Comparison of ENCODE assay signal across 8 mouse cellular contexts in the genomic region with DNA sequence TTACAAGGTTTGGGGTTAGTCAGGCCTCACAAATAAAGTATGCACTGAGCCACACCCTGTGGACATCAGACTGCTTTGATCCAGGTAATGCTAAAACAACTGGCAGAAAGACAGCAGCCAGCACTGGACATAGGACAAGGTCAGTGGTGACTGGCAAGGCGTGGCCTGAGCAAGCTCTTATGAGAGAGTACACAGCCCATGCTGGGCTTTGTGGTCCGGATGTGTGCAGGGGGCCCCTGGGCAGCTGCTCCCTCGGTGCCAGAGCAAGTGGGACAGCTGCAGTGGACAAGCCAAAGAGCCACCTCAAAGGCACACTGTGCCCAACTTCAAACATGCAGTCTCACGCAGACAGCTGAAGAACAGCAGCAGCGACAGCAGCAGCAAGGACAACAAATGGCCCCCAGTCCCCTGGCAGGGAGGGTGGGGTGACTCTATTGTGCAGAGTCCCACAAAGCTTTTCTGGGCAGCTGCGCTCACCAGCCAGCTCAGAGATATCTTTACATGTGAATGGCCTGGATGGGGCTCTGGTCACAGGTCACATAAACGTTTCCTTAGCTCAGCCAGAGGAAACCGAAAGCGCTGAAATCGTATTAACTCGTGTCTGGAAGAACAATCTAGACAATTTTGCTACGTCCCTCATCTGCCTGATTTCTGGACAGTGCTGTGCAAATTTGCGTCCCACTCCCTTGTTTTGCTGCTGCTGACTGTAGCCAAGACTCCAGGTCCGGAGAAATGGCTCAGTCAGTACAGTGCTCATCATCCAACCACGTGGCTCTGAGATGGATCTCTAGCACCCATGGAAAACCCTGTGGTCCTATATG.
DNase-seq lines count a peak whose midpoint lies in the region; ATAC-seq and TF ChIP-seq lines count a peak whose summit lies in the region.

No protein-coding gene starts in this region.

- H3K4me1 ChIP-seq in forebrain, embryonic 13.5 days = peaks cover 11% of the 10 kb centered on the region
- peaks cover 9% of the 10 kb centered on the region; the same call in 1 of the 2 replicates for H3K4me1 ChIP-seq in hindbrain, embryonic 14.5 days (replicated peaks; ENCODE audit: control insufficient read depth, insufficient read depth, low read length)
- H3K4me1 ChIP-seq in liver, embryonic 15.5 days (replicated peaks) = peaks cover 5% of the 10 kb centered on the region; the same call in 1 of the 2 replicates

- TF ChIP-seq CTCF in gastrocnemius, adult 2 months (IDR thresholded peaks at IDR 0.05) = no peak

- no peaks in the 10 kb centered on the region for H3K9me3 ChIP-seq in forebrain, embryonic 13.5 days (replicated peaks)
- no peaks in the 10 kb centered on the region for H3K9me3 ChIP-seq in hindbrain, embryonic 14.5 days (ENCODE audit: control insufficient read depth, low read length)
- no peaks in the 10 kb centered on the region for H3K9me3 ChIP-seq in liver, embryonic 15.5 days (replicated peaks)

- no peaks in the 10 kb centered on the region for H3K27me3 ChIP-seq in forebrain, embryonic 13.5 days
- no peaks in the 10 kb centered on the region for H3K27me3 ChIP-seq in hindbrain, embryonic 14.5 days (ENCODE audit: control insufficient read depth, insufficient read depth, low read length)
- no peaks in the 10 kb centered on the region for H3K27me3 ChIP-seq in liver, embryonic 15.5 days
- H3K27me3 ChIP-seq in myocyte (ENCODE audit: control insufficient read depth, insufficient read depth, insufficient read length) = no peaks in the 10 kb centered on the region

- DNase-seq in gastrocnemius, adult 2 months = peak; percentile 24
- no peak for DNase-seq in gastrocnemius, adult 8-10 months (ENCODE audit: low spot score in 2 of 2)
- DNase-seq in hindbrain, embryonic 14.5 days (ENCODE audit: low spot score) = no peak
- DNase-seq in layer of hippocampus, postnatal 36 days = no peak
- no peak for DNase-seq in frontal cortex, postnatal 14 days (ENCODE audit: low spot score in 2 of 2)

- peak; percentile 22 for TF ChIP-seq POLR2A in myocyte (IDR thresholded peaks at IDR 0.05; ENCODE audit: insufficient read length, low read depth)

- H3K79me2 ChIP-seq in myocyte (ENCODE audit: control insufficient read depth, insufficient read depth) = no peaks in the 10 kb centered on the region

- H3K4me2 ChIP-seq in forebrain, embryonic 13.5 days = peak overlapping the region; percentile 42
- peak overlapping the region; percentile 41 for H3K4me2 ChIP-seq in hindbrain, embryonic 14.5 days (replicated peaks)
- peak overlapping the region; percentile 36 for H3K4me2 ChIP-seq in liver, embryonic 15.5 days
- peak overlapping the region; percentile 98 for H3K4me2 ChIP-seq in myocyte (ENCODE audit: low read depth)

- ATAC-seq in forebrain, embryonic 13.5 days = peak; percentile 80
- peak; percentile 71 for ATAC-seq in hindbrain, embryonic 14.5 days (ENCODE audit: low FRiP score)
- ATAC-seq in liver, embryonic 15.5 days (ENCODE audit: insufficient read depth) = 0 out of 2 replicates have a peak, but pooled peaks have one; percentile 28

- peak overlapping the region; percentile 70 for H3K4me3 ChIP-seq in gastrocnemius, adult 2 months
- H3K4me3 ChIP-seq in forebrain, embryonic 13.5 days = no peak overlapping the region
- no peak overlapping the region for H3K4me3 ChIP-seq in hindbrain, embryonic 14.5 days (replicated peaks; ENCODE audit: low read length)
- no peak overlapping the region for H3K4me3 ChIP-seq in liver, embryonic 15.5 days (replicated peaks)
- no peak overlapping the region for H3K4me3 ChIP-seq in myocyte

- H3K27ac ChIP-seq in gastrocnemius, adult 2 months = peak overlapping the region; percentile 73
- no peak overlapping the region for H3K27ac ChIP-seq in forebrain, embryonic 13.5 days
- no peak overlapping the region for H3K27ac ChIP-seq in hindbrain, embryonic 14.5 days
- H3K27ac ChIP-seq in liver, embryonic 15.5 days (replicated peaks) = no peak overlapping the region

- intact Hi-C loops in gastrocnemius, adult 2 months (cut with DNase I) = no loop called here

- peak overlapping the region; percentile 33 for H3ac ChIP-seq in myocyte (ENCODE audit: control insufficient read depth, insufficient read length)

- H3K9ac ChIP-seq in forebrain, embryonic 13.5 days = peak overlapping the region; percentile 40; the same call in 1 of the 2 replicates
- peak overlapping the region; percentile 11; the same call in 1 of the 2 replicates for H3K9ac ChIP-seq in hindbrain, embryonic 14.5 days
- H3K9ac ChIP-seq in liver, embryonic 15.5 days = no peak overlapping the region

- WGBS in forebrain, embryonic 13.5 days = 19% methylated on average over 15 of the region's 15 CpGs
- 8% methylated on average over 15 of the region's 15 CpGs for WGBS in hindbrain, embryonic 14.5 days
- WGBS in liver, embryonic 15.5 days (ENCODE audit: insufficient replicate concordance) = 32% methylated on average over 15 of the region's 15 CpGs

- no peaks in the 10 kb centered on the region for H3K36me3 ChIP-seq in forebrain, embryonic 13.5 days (ENCODE audit: poor library complexity, severe bottlenecking)
- H3K36me3 ChIP-seq in hindbrain, embryonic 14.5 days (replicated peaks; ENCODE audit: control insufficient read depth, insufficient read depth) = no peaks in the 10 kb centered on the region
- no peaks in the 10 kb centered on the region for H3K36me3 ChIP-seq in liver, embryonic 15.5 days (replicated peaks)
- no peaks in the 10 kb centered on the region for H3K36me3 ChIP-seq in myocyte (ENCODE audit: control insufficient read depth, insufficient read depth)

TF ChIP-seq in myocyte, 11 proteins besides CTCF, POLR2A, EP300 and RAD21:
- TF ChIP-seq MAX (IDR thresholded peaks at IDR 0.05; ENCODE audit: low read depth) (no peak), MYOG (IDR thresholded peaks at IDR 0.05; ENCODE audit: control insufficient read depth in 1 of 3, insufficient read depth in 1 of 3, insufficient read length in 2 of 3, low read depth in 2 of 3) (peak; percentile 99 to 100 (median 100)), MYOD1 (IDR thresholded peaks at IDR 0.05; ENCODE audit: control insufficient read depth in 1 of 3, insufficient read length in 2 of 3, low read depth in 2 of 3) (peak; percentile 76 to 99 (median 98)), TCF12 (IDR thresholded peaks at IDR 0.05; ENCODE audit: insufficient read depth, poor library complexity, severe bottlenecking) (peak; percentile 99), POLR2AphosphoS2 (IDR thresholded peaks at IDR 0.05; ENCODE audit: insufficient read length, low read depth) (peak; percentile 25), SRF (IDR thresholded peaks at IDR 0.05; ENCODE audit: control insufficient read depth, insufficient read length, low read depth) (no peak), REST (IDR thresholded peaks at IDR 0.05; ENCODE audit: insufficient read depth, insufficient read length) (peak; percentile 1), USF1 (IDR thresholded peaks at IDR 0.05; ENCODE audit: low read depth) (no peak), CEBPB (IDR thresholded peaks at IDR 0.05; ENCODE audit: insufficient read depth, poor library complexity, severe bottlenecking) (no peak), E2F4 (IDR thresholded peaks at IDR 0.05; ENCODE audit: insufficient read depth) (no peak), TCF3 (IDR thresholded peaks at IDR 0.05; ENCODE audit: insufficient read length, low read depth) (peak; percentile 100)

Comparison
In these comparisons a context has a peak if more than half of its experiments do, and no peak if none do; other contexts are left out.
1. ATAC-seq: peak in every context shown above with its lines; median percentile 80 in forebrain, embryonic 13.5 days; 71 in hindbrain, embryonic 14.5 days; 28 in liver, embryonic 15.5 days.
2. H3K4me2 ChIP-seq: peak in every context shown above with its lines; median percentile 98 in myocyte; 42 in forebrain, embryonic 13.5 days; 41 in hindbrain, embryonic 14.5 days; 36 in liver, embryonic 15.5 days.